Mouse (Mus musculus) layer of hippocampus, adult 11-12 months (tissue): Measurements from ENCODE around the gene Gm20219.
A peak's percentile ranks its signal among the peaks of the same experiment; 100 is the strongest.

Experiments
- DNase-seq: peaks from one replicate; pipeline ENCODE4 v3.0.0; 2022; ENCODE audit warnings: low spot score

Gene Gm20219

DNA sequence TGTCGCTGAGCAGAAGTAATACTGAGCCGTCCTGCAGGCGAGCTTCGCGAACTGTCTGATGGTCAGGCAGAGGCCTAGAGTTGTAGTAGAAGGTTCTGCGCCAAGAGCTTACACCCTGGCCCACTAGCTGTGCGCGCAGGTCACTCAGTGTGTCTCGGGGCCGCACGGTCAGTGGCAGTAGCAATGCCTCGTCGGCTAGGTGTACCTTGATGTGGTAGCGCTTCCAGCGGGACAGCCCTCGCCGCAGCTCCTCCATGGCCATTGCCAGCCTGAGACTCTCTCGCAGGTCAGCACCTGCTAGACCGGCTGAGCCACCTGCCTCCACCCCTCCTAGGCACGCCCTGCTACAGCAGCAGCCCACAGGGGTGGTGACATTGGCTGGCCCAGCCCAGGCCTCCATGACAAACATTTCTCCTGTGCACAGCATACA lies at the start of gene Gm20219:
Gene Gm20219 (minus strand): TSS at position 266 of the 430 bp plus-strand sequence.
- DNase-seq = no peak

- DNase-seq = no peak
Observed at GRCm38 (mm10) chr17:56604070-56604380, 49.8 kb upstream of the Gm20219 start.

GRCm38 (mm10) chr17:56603186-56604069 lies 49.2 kb upstream of the Gm20219 start:
- no peak for DNase-seq

GRCm38 (mm10) chr17:56593527-56594271 lies 39.5 kb upstream of the Gm20219 start:
- no peak for DNase-seq

DNA sequence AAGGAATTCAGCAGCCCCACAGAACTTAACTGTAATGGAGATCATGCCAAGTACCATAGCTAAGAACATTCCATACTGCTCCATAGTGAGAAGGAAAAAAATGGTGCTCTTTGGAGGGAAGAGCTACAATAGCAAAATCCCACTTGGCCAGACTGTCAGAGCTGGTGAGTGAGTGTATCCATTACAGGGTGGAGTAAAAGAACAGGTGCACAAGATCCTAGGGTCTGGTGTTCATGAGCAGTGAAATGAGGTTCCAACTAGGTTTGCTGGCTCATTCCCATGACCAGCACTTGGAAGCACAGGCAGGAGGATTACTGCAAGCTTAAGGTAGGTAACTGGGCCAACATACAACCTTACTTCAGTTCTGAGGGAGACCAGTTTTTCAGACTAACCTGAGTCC lies 38.4 kb upstream of the Gm20219 start:
- no peak for DNase-seq

- no peak for DNase-seq
Observed at GRCm38 (mm10) chr17:56588921-56589320, 34.7 kb upstream of the Gm20219 start.

- no peak for DNase-seq
Observed at GRCm38 (mm10) chr17:56587773-56588172, 33.6 kb upstream of the Gm20219 start.

GRCm38 (mm10) chr17:56585171-56585821 lies 31.1 kb upstream of the Gm20219 start:
- no peak for DNase-seq

GRCm38 (mm10) chr17:56584257-56585130 lies 30.3 kb upstream of the Gm20219 start, which contains the start of the genes Safb2 and Safb:
Gene Safb2, minus strand, starts transcription at chr17:56584585.
Gene Safb, plus strand, starts transcription at chr17:56584825.
- DNase-seq = peak; percentile 99

- peak; percentile 56 for DNase-seq
Observed at GRCm38 (mm10) chr17:56583611-56584256, 29.5 kb upstream of the Gm20219 start.

GRCm38 (mm10) chr17:56583071-56583470 lies 28.9 kb upstream of the Gm20219 start:
- no peak for DNase-seq

GRCm38 (mm10) chr17:56572939-56573338 lies 18.8 kb upstream of the Gm20219 start:
- DNase-seq = no peak

GRCm38 (mm10) chr17:56572154-56572553 lies 18.0 kb upstream of the Gm20219 start:
- no peak for DNase-seq

- no peak for DNase-seq
Observed at GRCm38 (mm10) chr17:56570287-56570686, 16.1 kb upstream of the Gm20219 start.

GRCm38 (mm10) chr17:56567370-56567769 lies 13.2 kb upstream of the Gm20219 start:
- no peak for DNase-seq

DNA sequence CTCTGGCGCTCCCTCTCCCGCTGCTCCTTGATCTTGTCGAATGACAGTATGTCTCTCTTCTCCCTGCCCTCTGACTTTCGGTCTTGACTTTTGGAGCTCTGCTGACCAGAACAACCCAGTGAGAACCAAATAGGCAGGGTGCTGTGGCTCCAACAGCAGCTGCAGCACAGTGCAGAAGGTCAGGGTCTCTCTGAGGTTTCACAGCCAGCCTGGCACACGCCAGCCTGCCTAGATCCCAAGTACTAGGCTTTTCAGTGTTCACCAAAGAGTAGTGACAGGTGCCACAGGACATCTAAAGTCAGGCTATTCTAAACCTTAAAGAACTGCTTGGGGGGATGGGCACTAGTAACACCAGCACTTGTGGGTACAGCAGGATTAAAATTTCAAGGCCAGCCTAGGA lies 12.7 kb upstream of the Gm20219 start:
- DNase-seq = no peak

DNA sequence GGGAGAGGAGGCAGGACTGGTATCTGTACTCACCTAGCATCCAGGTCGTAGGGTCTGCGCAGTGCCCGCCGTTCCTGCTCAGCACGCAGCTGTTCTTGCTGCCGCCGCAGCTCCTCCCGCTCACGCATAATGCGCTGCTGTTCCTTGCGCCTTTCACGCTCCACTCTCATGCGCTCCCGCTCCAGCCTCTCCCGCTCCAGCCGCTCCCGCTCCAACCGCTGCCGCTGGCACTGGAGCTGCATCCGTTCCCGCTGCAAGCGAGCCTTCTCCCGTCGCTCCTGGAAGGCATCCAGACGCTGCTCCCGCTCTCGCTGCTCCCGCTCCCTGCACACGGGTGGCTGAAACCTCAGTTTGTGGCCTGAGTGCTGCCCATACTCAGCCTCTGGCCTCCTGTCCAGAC lies 12.1 kb upstream of the Gm20219 start:
- no peak for DNase-seq

DNA sequence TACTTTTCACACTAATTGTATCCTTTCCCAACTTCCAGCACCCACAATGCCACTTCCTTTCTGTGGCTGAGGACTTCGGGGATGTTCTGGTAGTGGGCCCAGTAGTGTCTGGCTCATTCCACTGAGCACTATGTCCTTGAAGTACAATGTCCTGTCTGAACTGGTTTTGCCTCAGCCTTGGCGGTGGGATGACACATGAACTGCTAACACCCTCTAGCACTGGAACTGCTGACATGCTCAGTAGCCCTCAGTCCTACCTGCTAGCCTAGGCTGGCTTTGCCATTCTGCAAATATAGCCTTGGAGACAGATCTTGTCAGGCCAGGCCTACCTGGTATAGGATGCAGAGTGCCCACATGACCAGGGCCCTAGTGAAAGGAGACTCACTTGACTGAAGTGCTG lies 7.7 kb upstream of the Gm20219 start:
- DNase-seq = no peak

- DNase-seq = no peak
Observed at GRCm38 (mm10) chr17:56560131-56560530, 5.9 kb upstream of the Gm20219 start.

- DNase-seq = no peak
Observed at GRCm38 (mm10) chr17:56559386-56559785, 5.2 kb upstream of the Gm20219 start.

GRCm38 (mm10) chr17:56558448-56558847 lies 4.3 kb upstream of the Gm20219 start:
- peak; percentile 78 for DNase-seq
